Mouse (Mus musculus): ENCODE measurements around the gene Glb1. TPM values are rescaled to one million over a fixed set of nuclear protein-coding genes. Genes with fewer than 3 reads are reported as not detected.

The Glb1 gene
- 11.0 TPM for polyA plus RNA-seq (2014; fragmentation: Illumina TruSeq; extraction: RNeasy Lipid Tissue Mini Kit (QIAGEN cat#74804); ENCODE audit: insufficient read depth, low read depth, low replicate concordance)

GRCm38 (mm10) chr9:114400949-114401684 is at the start of gene Glb1, which contains the start of gene Tmppe:
Gene Glb1, plus strand, starts transcription at chr9:114401076.
Gene Tmppe, plus strand, starts transcription at chr9:114401105.

GRCm38 (mm10) chr9:114389905-114390748 is 10.7 kb upstream of the Glb1 start, which contains the start of gene Crtap:
Gene Crtap, minus strand, starts transcription at chr9:114390675.

GRCm38 (mm10) chr9:114504816-114505215 is 103.9 kb downstream of the Glb1 start, which contains the start of gene Ccr4:
Gene Ccr4, minus strand, starts transcription at chr9:114504916.

DNA sequence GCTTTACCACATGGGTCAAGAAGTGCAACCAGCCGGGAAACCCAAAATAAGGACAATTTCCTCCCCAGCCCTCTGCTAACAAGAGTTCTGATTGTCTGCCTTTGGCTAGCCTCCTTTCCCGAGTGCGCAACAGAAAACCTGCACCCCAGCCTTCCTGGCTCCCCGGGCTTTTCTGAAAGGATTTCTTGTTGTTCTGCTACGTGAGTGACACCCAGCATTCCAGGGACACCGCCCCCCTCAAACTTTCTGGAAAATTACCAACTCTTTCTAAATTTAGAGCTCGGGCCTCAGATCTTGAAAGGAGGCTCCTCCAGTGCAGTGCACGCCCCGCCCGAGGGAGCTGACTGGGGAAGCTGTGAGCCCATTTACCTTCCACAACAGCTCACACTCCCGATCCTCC is 114.5 kb downstream of the Glb1 start, which contains the start of gene C130032M10Rik:
C130032M10Rik (plus strand) TSS at position 334 of the 400 bp plus-strand sequence.

Other genes starting within 250 kb of the Glb1 start
- gene Bcl2a1c, start 70.9 kb upstream of the Glb1 start, polyA plus RNA-seq (2014; fragmentation: Illumina TruSeq; extraction: RNeasy Lipid Tissue Mini Kit (QIAGEN cat#74804); ENCODE audit: insufficient read depth, low read depth, low replicate concordance): not detected
- 64.5 TPM for gene Crtap, start 10.4 kb upstream of the Glb1 start, polyA plus RNA-seq (2014; fragmentation: Illumina TruSeq; extraction: RNeasy Lipid Tissue Mini Kit (QIAGEN cat#74804); ENCODE audit: insufficient read depth, low read depth, low replicate concordance)
- gene Tmppe, start within 50 bp of the Glb1 start, polyA plus RNA-seq (2014; fragmentation: Illumina TruSeq; extraction: RNeasy Lipid Tissue Mini Kit (QIAGEN cat#74804); ENCODE audit: insufficient read depth, low read depth, low replicate concordance): 1.1 TPM
- gene Ccr4, start 103.8 kb downstream of the Glb1 start, polyA plus RNA-seq (2014; fragmentation: Illumina TruSeq; extraction: RNeasy Lipid Tissue Mini Kit (QIAGEN cat#74804); ENCODE audit: insufficient read depth, low read depth, low replicate concordance): 0.21 TPM
- not detected for gene C130032M10Rik, start 114.6 kb downstream of the Glb1 start, polyA plus RNA-seq (2014; fragmentation: Illumina TruSeq; extraction: RNeasy Lipid Tissue Mini Kit (QIAGEN cat#74804); ENCODE audit: insufficient read depth, low read depth, low replicate concordance)
- gene Trim71, start 163.3 kb downstream of the Glb1 start, polyA plus RNA-seq (2014; fragmentation: Illumina TruSeq; extraction: RNeasy Lipid Tissue Mini Kit (QIAGEN cat#74804); ENCODE audit: insufficient read depth, low read depth, low replicate concordance): not detected
- 19.4 TPM for gene Cnot10, start 239.1 kb downstream of the Glb1 start, polyA plus RNA-seq (2014; fragmentation: Illumina TruSeq; extraction: RNeasy Lipid Tissue Mini Kit (QIAGEN cat#74804); ENCODE audit: insufficient read depth, low read depth, low replicate concordance)